Mouse (Mus musculus): ENCODE data around the gene Krtdap. TPM values are rescaled to one million over a fixed set of nuclear protein-coding genes. Genes with fewer than 3 reads are reported as not detected.

Krtdap gene
- polyA plus RNA-seq, 1 experiment from 2014 or later: 4.1 TPM

- H3K36me3 ChIP-seq (ENCODE audit: control insufficient read depth, insufficient read depth): no peaks in the 10 kb centered on the region
- H3K4me1 ChIP-seq (replicated peaks; ENCODE audit: control insufficient read depth, insufficient read depth, low read length): 0 out of 2 replicates have a peak, but pooled peaks cover 8% of the 10 kb centered on the region
- H3K4me3 ChIP-seq (ENCODE audit: low read depth, low read length): no peak overlapping the region
- TF ChIP-seq CTCF (IDR thresholded peaks at IDR 0.05; ENCODE audit: low read depth): 0 out of 2 replicates have a peak, but pooled peaks have one; percentile 19
- H3K4me2 ChIP-seq (replicated peaks; ENCODE audit: low read depth): no peak overlapping the region
- ATAC-seq: no peak
- 91% methylated on average over 4 of the region's 4 CpGs for WGBS
- peaks cover 6% of the 10 kb centered on the region; the same call in 1 of the 2 replicates for H3K27me3 ChIP-seq (replicated peaks; ENCODE audit: control insufficient read depth, insufficient read depth, low read length)
- no peak overlapping the region for H3K9ac ChIP-seq (ENCODE audit: low read depth, low read length)
- no peaks in the 10 kb centered on the region for H3K9me3 ChIP-seq (ENCODE audit: control insufficient read depth)
- H3K27ac ChIP-seq (ENCODE audit: low read depth, low read length): no peak overlapping the region
Observed at GRCm38 (mm10) chr7:30766408-30766807, 21.3 kb upstream of the Krtdap start.

DNA sequence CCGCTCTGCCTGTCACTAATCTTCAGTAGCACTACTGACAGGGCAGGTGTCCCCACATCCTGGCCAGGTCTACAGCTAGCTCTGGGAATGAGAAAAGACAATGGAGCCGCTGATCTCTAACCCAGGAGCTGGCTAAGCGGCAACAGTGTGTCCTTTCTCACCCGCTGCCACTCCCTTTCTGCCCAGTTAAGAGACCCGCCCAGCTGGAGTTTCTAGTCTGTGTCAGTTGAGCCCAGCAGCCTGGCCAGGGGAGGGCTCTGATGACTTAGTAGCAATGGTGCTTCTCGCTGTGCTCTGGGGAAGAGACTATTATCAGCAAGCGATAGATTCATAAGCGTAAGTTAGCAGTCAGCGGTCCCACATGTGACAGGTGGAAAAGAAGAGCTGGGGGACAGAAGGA lies 18.5 kb upstream of the Krtdap start:
- no peaks in the 10 kb centered on the region for H3K36me3 ChIP-seq (ENCODE audit: control insufficient read depth, insufficient read depth)
- H3K27ac ChIP-seq (ENCODE audit: low read depth, low read length): peak overlapping the region; percentile 3; the same call in 1 of the 2 replicates
- no peak overlapping the region for H3K4me3 ChIP-seq (ENCODE audit: low read depth, low read length)
- no peak overlapping the region for H3K9ac ChIP-seq (ENCODE audit: low read depth, low read length)
- 0 out of 2 replicates have a peak, but pooled peaks cover 8% of the 10 kb centered on the region for H3K4me1 ChIP-seq (replicated peaks; ENCODE audit: control insufficient read depth, insufficient read depth, low read length)
- 22% methylated on average over 9 of the region's 9 CpGs for WGBS
- no peak for TF ChIP-seq CTCF (IDR thresholded peaks at IDR 0.05; ENCODE audit: low read depth)
- H3K4me2 ChIP-seq (replicated peaks; ENCODE audit: low read depth): peak overlapping the region; percentile 35; the same call in 1 of the 2 replicates
- ATAC-seq: peak; percentile 37; the same call in 1 of the 2 replicates
- peaks cover 6% of the 10 kb centered on the region; the same call in 1 of the 2 replicates for H3K27me3 ChIP-seq (replicated peaks; ENCODE audit: control insufficient read depth, insufficient read depth, low read length)
- H3K9me3 ChIP-seq (ENCODE audit: control insufficient read depth): no peaks in the 10 kb centered on the region

DNA sequence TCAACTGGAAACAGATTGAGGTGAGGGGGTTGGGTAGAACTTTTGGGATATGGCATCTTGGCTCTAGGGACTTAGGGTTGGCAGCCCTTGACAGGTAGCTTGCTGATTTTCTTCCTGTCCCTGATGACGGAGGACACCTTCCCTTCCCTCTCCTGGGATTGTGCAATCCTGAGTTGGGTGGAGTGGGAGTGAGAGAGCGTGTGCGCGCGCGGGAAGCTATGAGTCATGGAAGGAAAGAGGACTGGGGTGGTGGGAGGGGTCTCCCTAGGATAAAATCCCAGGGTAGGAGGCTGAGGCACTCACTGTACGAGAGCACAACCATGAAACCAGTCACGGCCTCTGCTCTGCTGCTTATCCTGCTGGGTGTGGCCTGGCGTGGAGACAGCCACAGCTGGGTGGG lies 11.6 kb upstream of the Krtdap start:
- Histone ChIP-seq H3K36me3 (ENCODE audit: control insufficient read depth, insufficient read depth) (no peaks in the 10 kb centered on the region), H3K9me3 (ENCODE audit: control insufficient read depth) (no peaks in the 10 kb centered on the region), H3K4me3 (ENCODE audit: low read depth, low read length) (no peak overlapping the region), H3K4me1 (replicated peaks; ENCODE audit: control insufficient read depth, insufficient read depth, low read length) (no peaks in the 10 kb centered on the region), H3K9ac (ENCODE audit: low read depth, low read length) (no peak overlapping the region), H3K27me3 (replicated peaks; ENCODE audit: control insufficient read depth, insufficient read depth, low read length) (no peaks in the 10 kb centered on the region), H3K27ac (ENCODE audit: low read depth, low read length) (no peak overlapping the region), H3K4me2 (replicated peaks; ENCODE audit: low read depth) (no peak overlapping the region)
- peak; percentile 28; the same call in 1 of the 2 replicates for ATAC-seq
- WGBS: 41% methylated on average over 9 of the region's 9 CpGs
- no peak for TF ChIP-seq CTCF (IDR thresholded peaks at IDR 0.05; ENCODE audit: low read depth)

- ATAC-seq: no peak
- Histone ChIP-seq H3K4me1 (replicated peaks; ENCODE audit: control insufficient read depth, insufficient read depth, low read length) (no peaks in the 10 kb centered on the region), H3K4me2 (replicated peaks; ENCODE audit: low read depth) (no peak overlapping the region), H3K9ac (ENCODE audit: low read depth, low read length) (no peak overlapping the region), H3K27me3 (replicated peaks; ENCODE audit: control insufficient read depth, insufficient read depth, low read length) (no peaks in the 10 kb centered on the region), H3K36me3 (ENCODE audit: control insufficient read depth, insufficient read depth) (no peaks in the 10 kb centered on the region), H3K4me3 (ENCODE audit: low read depth, low read length) (no peak overlapping the region), H3K9me3 (ENCODE audit: control insufficient read depth) (no peaks in the 10 kb centered on the region), H3K27ac (ENCODE audit: low read depth, low read length) (no peak overlapping the region)
- WGBS: 62% methylated on average over 7 of the region's 7 CpGs
- no peak for TF ChIP-seq CTCF (IDR thresholded peaks at IDR 0.05; ENCODE audit: low read depth)
Observed at GRCm38 (mm10) chr7:30777081-30777579, 10.6 kb upstream of the Krtdap start.

GRCm38 (mm10) chr7:30777911-30778310 lies 9.8 kb upstream of the Krtdap start:
- no peak overlapping the region for H3K9ac ChIP-seq (ENCODE audit: low read depth, low read length)
- no peak for ATAC-seq
- 79% methylated on average over 1 of the region's 1 CpGs for WGBS

GRCm38 (mm10) chr7:30781792-30782191 lies 5.9 kb upstream of the Krtdap start:
- Histone ChIP-seq H3K9ac (ENCODE audit: low read depth, low read length) (no peak overlapping the region), H3K36me3 (ENCODE audit: control insufficient read depth, insufficient read depth) (no peaks in the 10 kb centered on the region), H3K4me1 (replicated peaks; ENCODE audit: control insufficient read depth, insufficient read depth, low read length) (0 out of 2 replicates have a peak, but pooled peaks cover 5% of the 10 kb centered on the region), H3K27me3 (replicated peaks; ENCODE audit: control insufficient read depth, insufficient read depth, low read length) (no peaks in the 10 kb centered on the region), H3K4me2 (replicated peaks; ENCODE audit: low read depth) (no peak overlapping the region), H3K9me3 (ENCODE audit: control insufficient read depth) (no peaks in the 10 kb centered on the region), H3K4me3 (ENCODE audit: low read depth, low read length) (no peak overlapping the region), H3K27ac (ENCODE audit: low read depth, low read length) (no peak overlapping the region)
- 69% methylated on average over 4 of the region's 4 CpGs for WGBS
- ATAC-seq: no peak
- peak; percentile 75 for TF ChIP-seq CTCF (IDR thresholded peaks at IDR 0.05; ENCODE audit: low read depth)

More at GRCm38 (mm10) chr7:30777911-30778310, 9.8 kb upstream of the Krtdap start:
- H3K9me3 ChIP-seq (ENCODE audit: control insufficient read depth): no peaks in the 10 kb centered on the region
- no peak overlapping the region for H3K4me3 ChIP-seq (ENCODE audit: low read depth, low read length)
- no peak overlapping the region for H3K4me2 ChIP-seq (replicated peaks; ENCODE audit: low read depth)
- H3K4me1 ChIP-seq (replicated peaks; ENCODE audit: control insufficient read depth, insufficient read depth, low read length): no peaks in the 10 kb centered on the region
- TF ChIP-seq CTCF (IDR thresholded peaks at IDR 0.05; ENCODE audit: low read depth): no peak
- H3K36me3 ChIP-seq (ENCODE audit: control insufficient read depth, insufficient read depth): no peaks in the 10 kb centered on the region
- no peak overlapping the region for H3K27ac ChIP-seq (ENCODE audit: low read depth, low read length)
- H3K27me3 ChIP-seq (replicated peaks; ENCODE audit: control insufficient read depth, insufficient read depth, low read length): no peaks in the 10 kb centered on the region

All from intestine, postnatal 0 days (tissue).